Mouse (Mus musculus): ENCODE results near the gene Dhtkd1. TPM values are rescaled to one million over a fixed set of nuclear protein-coding genes. Genes with fewer than 3 reads are reported as not detected.

The Dhtkd1 gene
- 22.0 TPM for polyA plus RNA-seq (2014; fragmentation: Illumina TruSeq; extraction: RNeasy Lipid Tissue Mini Kit (QIAGEN cat#74804); ENCODE audit: low read depth, low replicate concordance)

GRCm38 (mm10) chr2:5942416-5943032, at the start of gene Dhtkd1:
Gene Dhtkd1 (minus strand): TSS chr2:5942792.

DNA sequence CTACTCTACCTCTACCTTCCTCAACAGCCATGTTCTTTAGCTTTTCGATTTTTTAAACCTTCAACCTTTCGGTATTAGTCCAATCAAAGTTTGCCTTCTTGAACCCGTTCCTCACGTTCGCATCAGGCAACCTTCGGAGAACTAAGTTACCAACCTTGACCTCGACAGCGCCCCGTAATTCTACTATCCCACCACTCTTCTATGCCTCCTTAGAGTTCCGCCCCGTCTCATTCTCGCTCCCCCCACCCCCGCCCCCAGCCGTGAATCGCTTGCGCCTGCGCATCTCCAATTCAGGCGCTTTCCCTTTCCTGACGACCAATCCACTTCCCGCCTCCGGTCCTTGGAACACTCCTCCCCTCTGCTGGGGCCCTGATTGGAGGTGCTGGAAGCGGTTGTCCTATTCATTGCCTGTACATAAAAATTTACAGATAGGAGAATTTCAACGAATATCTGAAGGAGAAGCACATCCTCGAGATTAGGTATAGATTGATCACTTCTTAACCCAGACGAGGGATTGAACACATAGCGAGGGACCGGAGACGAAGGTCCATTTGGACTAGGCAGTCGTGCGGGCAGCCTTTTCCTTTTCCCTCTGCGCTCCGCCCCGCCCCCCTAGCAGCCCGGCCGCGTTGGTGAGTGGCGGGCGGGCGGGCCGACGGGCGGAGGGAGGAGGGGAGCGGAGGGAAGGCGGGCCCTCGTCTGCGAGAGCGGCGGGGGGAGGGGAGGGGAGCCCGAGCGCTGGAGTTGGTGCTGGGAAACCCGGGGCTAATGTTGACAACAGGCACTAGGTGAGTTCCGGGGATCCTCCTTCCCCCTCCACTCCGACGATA, 8.4 kb upstream of the Dhtkd1 start, which contains the start of gene Upf2:
Gene Upf2, plus strand, starts transcription at position 704 of the 830 bp plus-strand sequence.

DNA sequence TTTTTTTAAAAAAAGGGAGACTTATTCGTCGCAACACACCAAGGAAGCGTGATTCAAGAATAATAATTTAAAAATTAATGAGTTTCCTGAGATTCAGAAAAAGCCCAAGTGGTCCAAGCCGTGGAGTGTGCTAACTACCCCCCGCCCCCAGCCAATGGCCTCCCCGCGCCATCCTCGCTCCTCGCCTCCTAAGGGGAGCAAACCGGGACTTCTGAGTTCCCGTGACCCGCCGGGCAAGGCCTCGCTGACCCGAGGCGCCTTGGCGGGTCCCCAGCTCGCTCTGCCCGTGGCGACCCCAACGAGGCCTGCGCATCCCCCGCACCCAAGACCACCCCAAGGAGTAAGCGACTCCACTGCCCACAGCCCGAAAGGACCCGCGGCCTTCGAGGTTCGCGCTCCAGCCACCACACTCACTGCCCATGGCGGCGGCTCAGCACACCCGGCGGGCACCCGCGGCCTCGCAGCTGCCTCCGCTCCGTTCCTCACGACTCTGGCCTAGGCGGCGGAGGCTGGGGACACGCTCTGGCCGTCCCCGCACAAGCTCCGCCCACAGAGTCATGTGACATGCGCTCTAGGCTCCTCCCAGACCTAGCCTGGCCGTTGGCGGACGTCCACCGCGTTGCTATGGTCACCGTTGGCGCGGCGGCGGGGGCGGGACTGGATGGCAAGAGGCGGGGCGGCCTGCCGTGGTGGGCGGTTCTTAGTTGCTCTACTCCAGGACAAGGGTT, 47.6 kb downstream of the Dhtkd1 start, which contains the start of gene Sec61a2:
Gene Sec61a2, minus strand, starts transcription at position 590 of the 728 bp plus-strand sequence.

DNA sequence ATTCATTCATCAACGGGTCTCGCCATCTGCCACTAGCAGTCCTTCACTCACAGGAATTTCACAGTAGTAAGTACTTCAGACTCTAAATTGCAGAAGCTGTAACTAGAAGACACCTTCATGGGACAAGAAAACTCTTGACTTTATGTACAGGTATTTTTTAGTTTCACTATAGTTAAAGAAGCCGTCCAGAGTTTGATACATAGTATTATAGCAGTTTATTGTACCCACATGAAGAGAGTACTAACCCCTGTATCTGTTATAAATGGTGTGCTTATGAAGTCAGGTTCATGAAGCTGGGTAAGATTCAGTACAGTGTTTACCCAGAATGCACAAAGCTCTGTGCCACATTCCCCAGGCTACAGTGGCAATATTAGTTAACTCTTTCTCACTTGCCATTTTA, 79.8 kb downstream of the Dhtkd1 start, which contains the start of gene Gm13199:
Gene Gm13199, minus strand, starts transcription at position 101 of the 400 bp plus-strand sequence.

Other genes starting within 250 kb of the Dhtkd1 start
- gene Camk1d, start 228.3 kb downstream of the Dhtkd1 start, polyA plus RNA-seq (2014; fragmentation: Illumina TruSeq; extraction: RNeasy Lipid Tissue Mini Kit (QIAGEN cat#74804); ENCODE audit: low read depth, low replicate concordance) = 1.5 TPM
- 32.2 TPM for gene Nudt5, start 97.8 kb downstream of the Dhtkd1 start, polyA plus RNA-seq (2014; fragmentation: Illumina TruSeq; extraction: RNeasy Lipid Tissue Mini Kit (QIAGEN cat#74804); ENCODE audit: low read depth, low replicate concordance)
- 205 TPM for gene Cdc123, start 97.6 kb downstream of the Dhtkd1 start, polyA plus RNA-seq (2014; fragmentation: Illumina TruSeq; extraction: RNeasy Lipid Tissue Mini Kit (QIAGEN cat#74804); ENCODE audit: low read depth, low replicate concordance)
- gene Gm13199, start 79.9 kb downstream of the Dhtkd1 start, polyA plus RNA-seq (2014; fragmentation: Illumina TruSeq; extraction: RNeasy Lipid Tissue Mini Kit (QIAGEN cat#74804); ENCODE audit: low read depth, low replicate concordance) = not detected
- gene Sec61a2, start 47.4 kb downstream of the Dhtkd1 start, polyA plus RNA-seq (2014; fragmentation: Illumina TruSeq; extraction: RNeasy Lipid Tissue Mini Kit (QIAGEN cat#74804); ENCODE audit: low read depth, low replicate concordance) = 19.8 TPM
- gene Upf2, start 8.7 kb upstream of the Dhtkd1 start, polyA plus RNA-seq (2014; fragmentation: Illumina TruSeq; extraction: RNeasy Lipid Tissue Mini Kit (QIAGEN cat#74804); ENCODE audit: low read depth, low replicate concordance) = 46.5 TPM
- gene Proser2, start 187.4 kb upstream of the Dhtkd1 start, polyA plus RNA-seq (2014; fragmentation: Illumina TruSeq; extraction: RNeasy Lipid Tissue Mini Kit (QIAGEN cat#74804); ENCODE audit: low read depth, low replicate concordance) = 4.3 TPM

Data from kidney, adult 10 weeks (tissue).